ENCODE assay signal across 26 mouse cellular contexts in genomic region chr8:93360113-93360512, GRCm38 (mm10). TPM values are rescaled to one million over a fixed set of nuclear protein-coding genes. Genes with fewer than 3 reads are reported as not detected.
DNase-seq lines count a peak whose midpoint lies in the region; ATAC-seq and TF ChIP-seq lines count a peak whose summit lies in the region.
"Had no signal": no experiment of that assay in that cellular context is flagged by ENCODE, and none has a peak within 500 bp of the region (broad histone marks: within the 10 kb centered on the region; RNA-seq: fewer than 3 reads in every experiment).

No protein-coding gene starts in this region.

- no peak for TF ChIP-seq EP300 in stomach, postnatal 0 days (optimal IDR thresholded peaks at IDR 0.05)

- no peaks in the 10 kb centered on the region for H3K9me3 ChIP-seq in embryonic facial prominence, embryonic 10.5 days
- no peaks in the 10 kb centered on the region for H3K9me3 ChIP-seq in stomach, postnatal 0 days (ENCODE audit: control insufficient read depth, low read length)
- H3K9me3 ChIP-seq: embryonic facial prominence, embryonic 15.5 days; hindbrain, embryonic 15.5 days had no signal

- no peaks in the 10 kb centered on the region for H3K27me3 ChIP-seq in embryonic facial prominence, embryonic 10.5 days (replicated peaks; ENCODE audit: low read depth, poor library complexity, severe bottlenecking)
- no peaks in the 10 kb centered on the region for H3K27me3 ChIP-seq in stomach, postnatal 0 days (ENCODE audit: control insufficient read depth, insufficient read depth, low read length)
- H3K27me3 ChIP-seq: embryonic facial prominence, embryonic 15.5 days; hindbrain, embryonic 15.5 days; limb, embryonic 13.5 days had no signal

- DNase-seq in adrenal gland, postnatal 10 days: peak; percentile 13
- DNase-seq in adrenal gland, adult 2 months: no peak
- peak; percentile 42 to 49 for DNase-seq in kidney, postnatal 4 days
- no peak for DNase-seq in kidney, postnatal 14 days
- peak; percentile 26 for DNase-seq in embryonic facial prominence, embryonic 10.5 days (ENCODE audit: low spot score)
- peak; percentile 16 for DNase-seq in stomach, postnatal 0 days (ENCODE audit: low spot score)
- DNase-seq in spleen, postnatal 4 days (ENCODE audit: low spot score in 2 of 2): no peak
- no peak for DNase-seq in urinary bladder, postnatal 4 days (ENCODE audit: low spot score in 2 of 2)
- DNase-seq: adrenal gland, postnatal 25 days; cerebellum, adult 9-11 months; kidney, adult 9 months; liver, postnatal 0 days; right cerebral cortex, postnatal 4 days; thymus, postnatal 14 days had no signal

- no peak for TF ChIP-seq CTCF in stomach, postnatal 0 days (IDR thresholded peaks at IDR 0.05; ENCODE audit: low read depth)

- no peaks in the 10 kb centered on the region for H3K36me3 ChIP-seq in embryonic facial prominence, embryonic 10.5 days (replicated peaks)
- no peaks in the 10 kb centered on the region for H3K36me3 ChIP-seq in stomach, postnatal 0 days (ENCODE audit: control insufficient read depth, insufficient read depth, low read length)
- H3K36me3 ChIP-seq: embryonic facial prominence, embryonic 15.5 days; hindbrain, embryonic 15.5 days; limb, embryonic 13.5 days had no signal

- no peak overlapping the region for H3K4me3 ChIP-seq in embryonic facial prominence, embryonic 10.5 days
- no peak overlapping the region for H3K4me3 ChIP-seq in stomach, postnatal 0 days (ENCODE audit: low read depth, low read length)
- H3K4me3 ChIP-seq: embryonic facial prominence, embryonic 15.5 days; hindbrain, embryonic 15.5 days; layer of hippocampus, adult 2 months; limb, embryonic 13.5 days had no signal

- H3K4me1 ChIP-seq in embryonic facial prominence, embryonic 10.5 days: no peaks in the 10 kb centered on the region
- H3K4me1 ChIP-seq in stomach, postnatal 0 days (replicated peaks; ENCODE audit: control insufficient read depth, insufficient read depth): no peaks in the 10 kb centered on the region
- H3K4me1 ChIP-seq: embryonic facial prominence, embryonic 15.5 days; hindbrain, embryonic 15.5 days; limb, embryonic 13.5 days had no signal

- ATAC-seq in stomach, postnatal 0 days (ENCODE audit: low FRiP score, low TSS enrichment): no peak
- ATAC-seq: liver, postnatal 0 days; midbrain, embryonic 16.5 days had no signal

- H3K9ac ChIP-seq in stomach, postnatal 0 days (ENCODE audit: low read length): no peak overlapping the region
- H3K9ac ChIP-seq: embryonic facial prominence, embryonic 15.5 days; hindbrain, embryonic 15.5 days; limb, embryonic 13.5 days; liver, postnatal 0 days had no signal

- no peak overlapping the region for H3K27ac ChIP-seq in embryonic facial prominence, embryonic 10.5 days (replicated peaks)
- no peak overlapping the region for H3K27ac ChIP-seq in stomach, postnatal 0 days (replicated peaks)
- H3K27ac ChIP-seq: embryonic facial prominence, embryonic 15.5 days; hindbrain, embryonic 15.5 days; layer of hippocampus, adult 2 months; limb, embryonic 13.5 days; macrophage had no signal

- no peak overlapping the region for H3K4me2 ChIP-seq in stomach, postnatal 0 days (replicated peaks; ENCODE audit: low read depth)
- H3K4me2 ChIP-seq: embryonic facial prominence, embryonic 15.5 days; hindbrain, embryonic 15.5 days; limb, embryonic 13.5 days had no signal

RNA-seq across cellular contexts. Expression of gene Ces1h, which starts 19.4 kb away (rescaled TPM):
- not detected for total RNA-seq in adrenal gland, postnatal 10 days (2021)
- total RNA-seq in adrenal gland, adult 2 months (2021): not detected
- polyA plus RNA-seq in adrenal gland, adult 2 months (2012; rRNA removed): not detected in 2 replicates
- not detected in 2 replicates for polyA plus RNA-seq in embryonic facial prominence, embryonic 10.5 days (2016; fragmentation: Nextera tagmentation; extraction: Ambion mirVana)
- not detected in 2 replicates for polyA plus RNA-seq in stomach, postnatal 0 days (2015; fragmentation: Nextera tagmentation; extraction: Ambion mirVana)
- total RNA-seq: adrenal gland, postnatal 25 days; CH12.LX; layer of hippocampus, adult 2 months; left cerebral cortex, adult 18-20 months had no signal
- polyA plus RNA-seq: forebrain, embryonic 11.5 days; gonadal fat pad, adult 2 months; heart, embryonic 14.5 days; hindbrain, embryonic 15.5 days; limb, embryonic 13.5 days; liver, postnatal 0 days; macrophage; midbrain, embryonic 16.5 days; neural tube, embryonic 11.5 days had no signal

RNA-seq across cellular contexts. Expression of gene Ces1g, which starts 23.0 kb away (rescaled TPM):
- total RNA-seq in adrenal gland, postnatal 10 days (2021): 1 to 10 TPM; 4.0 to 8.0 TPM
- under 1 TPM in 1 of 2 experiments, not detected in 1; 0.72 TPM for total RNA-seq in adrenal gland, adult 2 months (2021)
- polyA plus RNA-seq in adrenal gland, adult 2 months (2012; rRNA removed): 0.04 TPM in 1 of 2 replicates, not detected in the other
- polyA plus RNA-seq in embryonic facial prominence, embryonic 10.5 days (2016; fragmentation: Nextera tagmentation; extraction: Ambion mirVana): not detected in 2 replicates
- 0.05 and 0.13 TPM in 2 replicates for polyA plus RNA-seq in stomach, postnatal 0 days (2015; fragmentation: Nextera tagmentation; extraction: Ambion mirVana)
- total RNA-seq: adrenal gland, postnatal 25 days; CH12.LX; layer of hippocampus, adult 2 months; left cerebral cortex, adult 18-20 months had no signal
- polyA plus RNA-seq: embryonic facial prominence, embryonic 15.5 days; forebrain, embryonic 11.5 days; gonadal fat pad, adult 2 months; heart, embryonic 14.5 days; hindbrain, embryonic 15.5 days; limb, embryonic 13.5 days; macrophage; midbrain, embryonic 16.5 days; neural tube, embryonic 11.5 days had no signal

Comparison
In these comparisons a context has a peak if more than half of its experiments do, and no peak if none do; other contexts are left out.
1. DNase-seq: peak in adrenal gland, postnatal 10 days (single experiment), kidney, postnatal 4 days (2 of 2), embryonic facial prominence, embryonic 10.5 days (single experiment) and stomach, postnatal 0 days (single experiment); none in adrenal gland, adult 2 months (single experiment), kidney, postnatal 14 days (single experiment), spleen, postnatal 4 days (0 of 2) and urinary bladder, postnatal 4 days (0 of 2).